In genomic region chr15:32423061-32423460, GRCm38 (mm10) we compare ENCODE assay signal across 15 mouse cellular contexts.
A peak's percentile ranks its signal among the peaks of the same experiment; 100 is the strongest.
DNase-seq lines count a peak whose midpoint lies in the region; ATAC-seq lines count a peak whose summit lies in the region.
"Had no signal": no experiment of that assay in that cellular context is flagged by ENCODE, and none has a peak within 500 bp of the region (broad histone marks: within the 10 kb centered on the region; RNA-seq: fewer than 3 reads in every experiment).

No protein-coding gene starts in this region.

- no peak overlapping the region for H3K9ac ChIP-seq in hindbrain, embryonic 16.5 days (ENCODE audit: low read depth, low read length)
- H3K9ac ChIP-seq in hindbrain, embryonic 13.5 days = no peak overlapping the region
- no peak overlapping the region for H3K9ac ChIP-seq in midbrain, embryonic 11.5 days (ENCODE audit: low read length)
- no peak overlapping the region for H3K9ac ChIP-seq in midbrain, embryonic 14.5 days (replicated peaks; ENCODE audit: low read length)
- H3K9ac ChIP-seq: forebrain, embryonic 13.5 days; heart, embryonic 13.5 days; hindbrain, embryonic 15.5 days had no signal

- WGBS in hindbrain, embryonic 16.5 days = 70% methylated on average over 6 of the region's 6 CpGs
- 68% methylated on average over 6 of the region's 6 CpGs for WGBS in hindbrain, embryonic 13.5 days
- 85% methylated on average over 6 of the region's 6 CpGs for WGBS in midbrain, embryonic 11.5 days
- WGBS in midbrain, embryonic 14.5 days = 81% methylated on average over 6 of the region's 6 CpGs
- WGBS in limb, embryonic 10.5 days = 87% methylated on average over 6 of the region's 6 CpGs

- H3K4me2 ChIP-seq in hindbrain, embryonic 16.5 days (ENCODE audit: low read length) = no peak overlapping the region
- no peak overlapping the region for H3K4me2 ChIP-seq in hindbrain, embryonic 13.5 days
- no peak overlapping the region for H3K4me2 ChIP-seq in midbrain, embryonic 11.5 days
- H3K4me2 ChIP-seq in midbrain, embryonic 14.5 days (ENCODE audit: low read length) = no peak overlapping the region
- H3K4me2 ChIP-seq: forebrain, embryonic 13.5 days; heart, embryonic 13.5 days; hindbrain, embryonic 15.5 days had no signal

- peak; percentile 12; the same call in 1 of the 2 replicates for ATAC-seq in hindbrain, embryonic 16.5 days
- no peak for ATAC-seq in hindbrain, embryonic 13.5 days (ENCODE audit: low FRiP score)
- ATAC-seq in midbrain, embryonic 11.5 days (ENCODE audit: low FRiP score) = no peak
- no peak for ATAC-seq in midbrain, embryonic 14.5 days (ENCODE audit: low FRiP score, low TSS enrichment)
- ATAC-seq: activated CD4-positive, CD25-positive, alpha-beta regulatory T cell, adult 4 months; forebrain, embryonic 13.5 days had no signal

- H3K27me3 ChIP-seq in hindbrain, embryonic 16.5 days (replicated peaks; ENCODE audit: control insufficient read depth, insufficient read depth, low read length) = no peaks in the 10 kb centered on the region
- no peaks in the 10 kb centered on the region for H3K27me3 ChIP-seq in hindbrain, embryonic 13.5 days
- H3K27me3 ChIP-seq in midbrain, embryonic 11.5 days (ENCODE audit: control insufficient read depth, insufficient read depth, low read length) = no peaks in the 10 kb centered on the region
- H3K27me3 ChIP-seq in midbrain, embryonic 14.5 days (ENCODE audit: control insufficient read depth, insufficient read depth, low read length) = no peaks in the 10 kb centered on the region
- H3K27me3 ChIP-seq in limb, embryonic 10.5 days (ENCODE audit: low read depth, poor library complexity, severe bottlenecking) = no peaks in the 10 kb centered on the region
- H3K27me3 ChIP-seq: forebrain, embryonic 13.5 days; heart, embryonic 13.5 days; hindbrain, embryonic 15.5 days had no signal

- peaks cover 5% of the 10 kb centered on the region; the same call in 1 of the 2 replicates for H3K4me1 ChIP-seq in hindbrain, embryonic 16.5 days (ENCODE audit: control insufficient read depth, insufficient read depth, low read depth, low read length)
- no peaks in the 10 kb centered on the region; the same call in 1 of the 2 replicates for H3K4me1 ChIP-seq in hindbrain, embryonic 13.5 days (replicated peaks)
- no peaks in the 10 kb centered on the region for H3K4me1 ChIP-seq in midbrain, embryonic 11.5 days (ENCODE audit: control insufficient read depth, insufficient read depth, low read length)
- no peaks in the 10 kb centered on the region for H3K4me1 ChIP-seq in midbrain, embryonic 14.5 days (ENCODE audit: control insufficient read depth, insufficient read depth, low read length)
- peaks cover 11% of the 10 kb centered on the region for H3K4me1 ChIP-seq in limb, embryonic 10.5 days

- no peaks in the 10 kb centered on the region for H3K9me3 ChIP-seq in hindbrain, embryonic 16.5 days (ENCODE audit: control insufficient read depth, low read length)
- H3K9me3 ChIP-seq in hindbrain, embryonic 13.5 days = no peaks in the 10 kb centered on the region
- H3K9me3 ChIP-seq in midbrain, embryonic 11.5 days (ENCODE audit: control insufficient read depth, low read length) = no peaks in the 10 kb centered on the region
- no peaks in the 10 kb centered on the region for H3K9me3 ChIP-seq in midbrain, embryonic 14.5 days (ENCODE audit: control insufficient read depth, low read length)
- H3K9me3 ChIP-seq in limb, embryonic 10.5 days (replicated peaks) = no peaks in the 10 kb centered on the region
- H3K9me3 ChIP-seq: forebrain, embryonic 10.5 days; forebrain, embryonic 13.5 days; heart, embryonic 13.5 days; hindbrain, embryonic 15.5 days had no signal

- DNase-seq in heart, adult 11 months = peak; percentile 59
- no peak for DNase-seq in heart, adult 9 months (ENCODE audit: low spot score in 2 of 2)
- peak; percentile 53 for DNase-seq in midbrain, embryonic 11.5 days (ENCODE audit: low spot score, missing footprints)
- DNase-seq in midbrain, embryonic 14.5 days = no peak
- DNase-seq in limb, embryonic 10.5 days (ENCODE audit: low spot score) = peak; percentile 7
- DNase-seq in adrenal gland, adult 8-10 months = no peak
- DNase-seq: gastrocnemius, postnatal 10 days; gastrocnemius, postnatal 36 days had no signal

- no peak overlapping the region for H3K27ac ChIP-seq in hindbrain, embryonic 16.5 days (ENCODE audit: low read depth, low read length)
- no peak overlapping the region for H3K27ac ChIP-seq in hindbrain, embryonic 13.5 days
- no peak overlapping the region for H3K27ac ChIP-seq in midbrain, embryonic 11.5 days (ENCODE audit: low read depth, low read length)
- H3K27ac ChIP-seq in midbrain, embryonic 14.5 days (replicated peaks; ENCODE audit: low read depth, low read length) = no peak overlapping the region
- no peak overlapping the region for H3K27ac ChIP-seq in limb, embryonic 10.5 days
- H3K27ac ChIP-seq: forebrain, embryonic 10.5 days; forebrain, embryonic 13.5 days; hindbrain, embryonic 15.5 days had no signal

- H3K4me3 ChIP-seq in hindbrain, embryonic 16.5 days (ENCODE audit: low read length) = no peak overlapping the region
- H3K4me3 ChIP-seq in hindbrain, embryonic 13.5 days = no peak overlapping the region
- H3K4me3 ChIP-seq in midbrain, embryonic 11.5 days (ENCODE audit: low read depth, low read length) = no peak overlapping the region
- no peak overlapping the region for H3K4me3 ChIP-seq in midbrain, embryonic 14.5 days (replicated peaks; ENCODE audit: low read depth, low read length)
- no peak overlapping the region for H3K4me3 ChIP-seq in limb, embryonic 10.5 days
- H3K4me3 ChIP-seq: forebrain, embryonic 10.5 days; forebrain, embryonic 13.5 days; heart, embryonic 13.5 days; hindbrain, embryonic 15.5 days had no signal

- H3K36me3 ChIP-seq in hindbrain, embryonic 16.5 days (ENCODE audit: control insufficient read depth, insufficient read depth, low read length) = no peaks in the 10 kb centered on the region
- H3K36me3 ChIP-seq in hindbrain, embryonic 13.5 days = no peaks in the 10 kb centered on the region
- H3K36me3 ChIP-seq in midbrain, embryonic 11.5 days (ENCODE audit: control insufficient read depth, insufficient read depth, low read length) = no peaks in the 10 kb centered on the region
- H3K36me3 ChIP-seq in midbrain, embryonic 14.5 days (ENCODE audit: control insufficient read depth, insufficient read depth, low read length) = no peaks in the 10 kb centered on the region
- H3K36me3 ChIP-seq in limb, embryonic 10.5 days = peaks cover 10% of the 10 kb centered on the region; the same call in 1 of the 2 replicates
- H3K36me3 ChIP-seq: forebrain, embryonic 10.5 days; heart, embryonic 13.5 days; hindbrain, embryonic 15.5 days had no signal

Comparison
In these comparisons a context has a peak if more than half of its experiments do, and no peak if none do; other contexts are left out.
1. DNase-seq: peak in heart, adult 11 months (single experiment), midbrain, embryonic 11.5 days (single experiment) and limb, embryonic 10.5 days (single experiment); none in heart, adult 9 months (0 of 2), midbrain, embryonic 14.5 days (single experiment) and adrenal gland, adult 8-10 months (single experiment).